ENCODE assay signal across 22 mouse cellular contexts in the genomic region with DNA sequence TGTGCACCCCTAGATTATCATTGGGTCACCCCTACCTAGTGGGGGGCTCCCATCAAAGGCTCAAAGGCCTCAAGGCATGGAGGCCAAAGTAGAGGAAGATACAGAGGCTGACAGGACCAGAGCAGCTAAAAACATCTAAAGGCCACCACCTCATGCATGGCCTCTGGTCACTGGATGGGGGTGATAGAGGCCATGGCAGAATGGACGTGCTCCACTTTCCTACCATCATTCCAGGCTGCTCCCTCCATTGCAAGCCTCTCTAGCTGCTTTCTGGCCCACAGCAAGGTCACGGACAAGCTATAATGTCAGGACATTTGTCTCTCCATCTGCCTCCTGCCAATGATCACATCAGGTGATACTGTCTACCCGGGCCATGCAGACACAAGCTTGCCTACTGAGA. TPM values are rescaled to one million over a fixed set of nuclear protein-coding genes. Genes with fewer than 3 reads are reported as not detected.
"Had no signal": no experiment of that assay in that cellular context is flagged by ENCODE, and none has a peak within 500 bp of the region (broad histone marks: within the 10 kb centered on the region; RNA-seq: fewer than 3 reads in every experiment).

No protein-coding gene starts in this region.

- H3K4me3 ChIP-seq: neural tube, embryonic 13.5 days; neural tube, embryonic 15.5 days; stomach, embryonic 15.5 days had no signal

- H3K27ac ChIP-seq: neural tube, embryonic 13.5 days; neural tube, embryonic 15.5 days; stomach, embryonic 15.5 days; stomach, postnatal 0 days had no signal

- H3K27me3 ChIP-seq: neural tube, embryonic 13.5 days; neural tube, embryonic 15.5 days; stomach, embryonic 15.5 days had no signal

- DNase-seq: retina, postnatal 1 day; right cerebral cortex, adult 18-20 months; right cerebral cortex, postnatal 14 days; right cerebral cortex, postnatal 25 days; right cerebral cortex, postnatal 4 days; spleen, adult 18-20 months; thymus, adult 18-20 months; thymus, adult 2 months; thymus, postnatal 14 days; thymus, postnatal 25 days; thymus, postnatal 36 days; thymus, postnatal 4 days had no signal

- H3K9ac ChIP-seq: neural tube, embryonic 13.5 days; neural tube, embryonic 15.5 days; stomach, embryonic 15.5 days had no signal

- H3K36me3 ChIP-seq: stomach, embryonic 15.5 days had no signal

- H3K4me2 ChIP-seq: neural tube, embryonic 13.5 days; neural tube, embryonic 15.5 days; stomach, embryonic 15.5 days had no signal

- H3K9me3 ChIP-seq: neural tube, embryonic 13.5 days; neural tube, embryonic 15.5 days; stomach, embryonic 15.5 days had no signal

RNA-seq across cellular contexts. Expression of gene 4933405L10Rik, which starts 4.8 kb away (rescaled TPM):
- polyA plus RNA-seq: neural tube, embryonic 13.5 days; small intestine, adult 2 months; spleen, adult 2 months; stomach, embryonic 14.5 days; stomach, embryonic 16.5 days; thymus, adult 2 months; thymus, postnatal 0 days; urinary bladder, adult 2 months had no signal
